Mouse (Mus musculus): ENCODE results near the gene Bcl11b.

- TF ChIP-seq POLR2A (IDR thresholded peaks at IDR 0.05; ENCODE audit: borderline replicate concordance, control insufficient read depth, low read depth, low read length) (no peak), CTCF (IDR thresholded peaks at IDR 0.05; ENCODE audit: control insufficient read depth, insufficient read depth, low read length) (no peak)
Measured at GRCm38 (mm10) chr12:108003928-108004327, 526 bp upstream of the Bcl11b start.
